Mouse (Mus musculus): ENCODE measurements at regions not wholly inside any gene's neighbourhood (a gene's known extent, or its start where the extent isn't known, plus 50 kb on each side); places are given as distances from the start of the nearest gene placed in this dataset.

- TF ChIP-seq CTCF (IDR thresholded peaks at IDR 0.05; ENCODE audit: insufficient read depth, low read length) = no peak
- TF ChIP-seq POLR2A (IDR thresholded peaks at IDR 0.05; ENCODE audit: borderline replicate concordance, extremely low read depth, low read depth, low read length) = no peak
Measured at GRCm38 (mm10) chr7:136530006-136530785, 364.2 kb upstream of the Mgmt start.

All from lung, adult 2 months (tissue).